Mouse (Mus musculus) cerebellum, postnatal 14 days (tissue): ENCODE results near the gene Sgtb.

Experiments
- DNase-seq, 2 experiments: peaks; one replicate each; pipeline ENCODE4 v3.0.0; 2021; ENCODE audit warnings: mixed read lengths in 2 of 2

Sgtb gene

DNA sequence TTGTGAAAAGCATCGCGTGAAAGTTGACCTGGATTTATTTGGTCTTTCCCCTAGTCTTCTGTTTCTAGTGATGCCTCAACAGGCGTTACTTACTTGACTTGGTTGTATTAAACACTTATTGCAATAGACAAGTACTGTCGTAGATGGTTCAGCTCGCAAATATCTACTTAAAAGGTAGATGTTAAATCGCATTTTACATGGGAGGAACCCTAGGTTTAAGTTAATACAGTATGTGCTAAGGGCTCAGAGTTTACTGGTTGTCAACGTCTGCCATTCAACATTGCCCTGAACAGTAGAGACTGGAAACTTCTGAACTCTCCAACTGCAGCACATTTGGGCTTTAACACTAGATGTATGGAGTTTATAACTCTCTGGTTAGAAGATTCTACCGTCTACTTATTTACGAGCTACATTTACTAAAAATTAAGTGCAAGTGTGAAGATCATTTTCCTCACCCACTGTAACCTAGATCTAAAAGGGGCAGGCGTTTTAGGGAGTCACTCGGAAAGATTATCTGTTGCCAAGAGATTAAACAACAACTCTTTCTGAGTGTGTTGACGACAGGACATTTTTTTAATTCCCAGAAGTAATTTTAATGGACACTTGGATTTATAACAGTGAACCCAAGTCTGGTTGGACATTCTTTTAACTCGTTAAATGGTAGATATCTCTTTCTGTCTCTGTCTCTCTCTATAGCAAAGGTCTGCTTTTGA lies 69.8 kb downstream of the Sgtb start:
- DNase-seq, result no peak

DNA sequence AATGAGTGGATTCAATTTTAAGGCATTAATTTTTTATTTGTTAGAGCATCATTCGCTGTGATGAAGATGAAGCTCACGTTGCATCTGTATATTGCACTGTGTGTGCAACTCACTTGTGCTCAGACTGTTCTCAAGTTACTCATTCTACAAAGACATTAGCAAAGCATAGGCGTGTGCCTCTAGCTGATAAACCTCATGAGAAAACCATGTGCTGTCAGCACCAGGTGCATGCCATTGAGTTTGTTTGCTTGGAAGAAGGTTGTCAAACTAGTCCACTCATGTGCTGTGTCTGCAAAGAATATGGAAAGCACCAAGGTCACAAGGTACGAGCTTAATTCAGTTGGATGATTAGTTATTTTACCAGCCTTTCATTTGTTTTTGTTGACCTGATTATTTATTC lies 77.8 kb downstream of the Sgtb start:
- no peak for DNase-seq
